Mouse (Mus musculus) lung, embryonic 15.5 days (tissue): Measurements from ENCODE around the gene Mmel1. TPM values are rescaled to one million over a fixed set of nuclear protein-coding genes. Genes with fewer than 3 reads are reported as not detected.
A peak's percentile ranks its signal among the peaks of the same experiment; 100 is the strongest.

ENCODE experiments used
- ATAC-seq: fragments of 200-750 bp; cut with Nextera tagmentation; 2 replicates; pipeline ENCODE4 v1.8.0; 2017; ENCODE audit warnings: moderate number of reproducible peaks, borderline replicate concordance; ENCODE audit not compliant: low FRiP score, low TSS enrichment; ENCODE audit errors: extremely low read depth
- H3K27ac ChIP-seq: fragments of 300-500 bp; sonication (generic); 2 replicates; pipeline ENCODE4 v1.5.1; 2015; ENCODE audit warnings: moderate library complexity, mild to moderate bottlenecking, inconsistent platforms
- H3K27me3 ChIP-seq: fragments of 300-500 bp; sonication (generic); 2 replicates; pipeline ENCODE4 v1.6.1; 2015; ENCODE audit warnings: inconsistent platforms
- H3K36me3 ChIP-seq: fragments of 300-500 bp; sonication (generic); 2 replicates; pipeline ENCODE4 v1.6.1; 2015; ENCODE audit warnings: inconsistent platforms
- H3K4me1 ChIP-seq: fragments of 300-500 bp; sonication (generic); 2 replicates; pipeline ENCODE4 v1.6.1; 2015; ENCODE audit warnings: inconsistent platforms
- H3K4me2 ChIP-seq: fragments of 300-500 bp; sonication (generic); 2 replicates; pipeline ENCODE4 v1.6.1; 2015; ENCODE audit warnings: inconsistent platforms, mild to moderate bottlenecking, moderate library complexity
- H3K4me3 ChIP-seq: fragments of 300-500 bp; sonication (generic); 2 replicates; pipeline ENCODE4 v1.5.1; 2015; ENCODE audit warnings: mild to moderate bottlenecking, inconsistent platforms
- H3K9ac ChIP-seq: fragments of 300-500 bp; sonication (generic); 2 replicates; pipeline ENCODE4 v1.6.1; 2015; ENCODE audit warnings: inconsistent platforms
- H3K9me3 ChIP-seq: fragments of 300-500 bp; sonication (generic); 2 replicates; pipeline ENCODE4 v1.6.1; 2016; ENCODE audit warnings: inconsistent platforms
- WGBS: fragments of 180-500 bp; shearing (Covaris S2); methylation state at CpG from one replicate; pipeline ENCODE4 v1.1.7; 2015; 5-methylcytosine and 5-hydroxymethylcytosine counted together
- polyA plus RNA-seq: library from polyadenylated mRNA; unstranded; fragments of >200 nt; fragmentation: Nextera tagmentation; extraction: Ambion mirVana; gene quantifications from 2 replicates; pipeline ENCODE4 v1.2.1, GENCODE M21; 2015

Gene Mmel1
- polyA plus RNA-seq, 1 experiment from 2014 or later: 0.26 TPM

GRCm38 (mm10) chr4:154887593-154888250 lies 18.3 kb downstream of the Mmel1 start:
- 69% methylated on average over 15 of the region's 15 CpGs for WGBS
- no peak overlapping the region for H3K4me3 ChIP-seq
- 0 out of 2 replicates have a peak, but pooled peaks have one; percentile 4 for ATAC-seq
- H3K27me3 ChIP-seq: no peaks in the 10 kb centered on the region
- H3K4me2 ChIP-seq: no peak overlapping the region
- H3K9ac ChIP-seq: no peak overlapping the region
- H3K27ac ChIP-seq: no peak overlapping the region
- H3K4me1 ChIP-seq: no peaks in the 10 kb centered on the region
- no peaks in the 10 kb centered on the region for H3K36me3 ChIP-seq
- no peaks in the 10 kb centered on the region for H3K9me3 ChIP-seq

- Histone ChIP-seq H3K36me3 (no peaks in the 10 kb centered on the region), H3K9me3 (no peaks in the 10 kb centered on the region), H3K4me1 (no peaks in the 10 kb centered on the region), H3K4me3 (no peak overlapping the region), H3K4me2 (no peak overlapping the region), H3K27me3 (no peaks in the 10 kb centered on the region), H3K27ac (no peak overlapping the region), H3K9ac (no peak overlapping the region)
- no peak for ATAC-seq
- WGBS: 67% methylated on average over 14 of the region's 14 CpGs
Measured at GRCm38 (mm10) chr4:154890887-154891286, 21.5 kb downstream of the Mmel1 start.

- no peak overlapping the region for H3K4me2 ChIP-seq
- H3K27me3 ChIP-seq: no peaks in the 10 kb centered on the region
- H3K36me3 ChIP-seq: no peaks in the 10 kb centered on the region
- no peaks in the 10 kb centered on the region for H3K9me3 ChIP-seq
- no peak for ATAC-seq
- 75% methylated on average over 5 of the region's 5 CpGs for WGBS
- H3K27ac ChIP-seq: no peak overlapping the region
- peaks cover 19% of the 10 kb centered on the region for H3K4me1 ChIP-seq
- H3K4me3 ChIP-seq: no peak overlapping the region
- H3K9ac ChIP-seq: no peak overlapping the region
Measured at GRCm38 (mm10) chr4:154895549-154895948, 26.2 kb downstream of the Mmel1 start.

- no peaks in the 10 kb centered on the region for H3K36me3 ChIP-seq
- no peak overlapping the region for H3K27ac ChIP-seq
- H3K27me3 ChIP-seq: no peaks in the 10 kb centered on the region
- peak overlapping the region; percentile 97 for H3K4me2 ChIP-seq
- H3K9ac ChIP-seq: peak overlapping the region; percentile 71
- 61% methylated on average over 6 of the region's 6 CpGs for WGBS
- H3K4me3 ChIP-seq: peak overlapping the region; percentile 57
- peaks cover 19% of the 10 kb centered on the region for H3K4me1 ChIP-seq
- H3K9me3 ChIP-seq: no peaks in the 10 kb centered on the region
- no peak for ATAC-seq
Measured at GRCm38 (mm10) chr4:154897676-154898465, 28.5 kb downstream of the Mmel1 start.

- Histone ChIP-seq H3K4me1 (peaks cover 19% of the 10 kb centered on the region), H3K27me3 (no peaks in the 10 kb centered on the region), H3K27ac (peak within 1 kb of the TSS; percentile 31; the same call in 1 of the 2 replicates), H3K9ac (peak within 1 kb of the TSS; percentile 71), H3K4me3 (peak within 1 kb of the TSS; percentile 57), H3K9me3 (no peaks in the 10 kb centered on the region), H3K4me2 (peak within 1 kb of the TSS; percentile 97), H3K36me3 (no peaks in the 10 kb centered on the region)
- ATAC-seq: peak; percentile 98
- 2% methylated on average over 43 of the region's 43 CpGs for WGBS
Measured at GRCm38 (mm10) chr4:154898506-154899446, 29.4 kb downstream of the Mmel1 start, which contains the start of gene Fam213b. TSS of gene Fam213b (minus strand) at chr4:154899135.

GRCm38 (mm10) chr4:154902371-154902770 lies 33.0 kb downstream of the Mmel1 start:
- Histone ChIP-seq H3K4me3 (no peak overlapping the region), H3K4me2 (no peak overlapping the region), H3K27me3 (no peaks in the 10 kb centered on the region), H3K9me3 (no peaks in the 10 kb centered on the region), H3K36me3 (no peaks in the 10 kb centered on the region), H3K4me1 (peaks cover 21% of the 10 kb centered on the region), H3K9ac (no peak overlapping the region), H3K27ac (no peak overlapping the region)
- ATAC-seq: no peak
- WGBS: 80% methylated on average over 2 of the region's 2 CpGs

GRCm38 (mm10) chr4:154904185-154905071 lies 35.0 kb downstream of the Mmel1 start:
- peak overlapping the region; percentile 61 for H3K27ac ChIP-seq
- ATAC-seq: peak; percentile 92; the same call in 1 of the 2 replicates
- peak overlapping the region; percentile 83 for H3K4me2 ChIP-seq
- H3K36me3 ChIP-seq: no peaks in the 10 kb centered on the region
- whole genome bisulfite sequencing: 3% methylated on average over 16 of the region's 16 CpGs
- no peaks in the 10 kb centered on the region for H3K9me3 ChIP-seq
- peak overlapping the region; percentile 53 for H3K9ac ChIP-seq
- H3K27me3 ChIP-seq: no peaks in the 10 kb centered on the region
- H3K4me3 ChIP-seq: peak overlapping the region; percentile 49
- peaks cover 11% of the 10 kb centered on the region for H3K4me1 ChIP-seq

GRCm38 (mm10) chr4:154907833-154908232 lies 38.4 kb downstream of the Mmel1 start:
- Histone ChIP-seq H3K36me3 (no peaks in the 10 kb centered on the region), H3K4me2 (peak overlapping the region; percentile 47), H3K9ac (peak overlapping the region; percentile 13; the same call in 1 of the 2 replicates), H3K27ac (0 out of 2 replicates have a peak overlapping the region, but pooled peaks have one; percentile 2), H3K4me1 (peaks cover 21% of the 10 kb centered on the region), H3K4me3 (no peak overlapping the region), H3K27me3 (no peaks in the 10 kb centered on the region), H3K9me3 (no peaks in the 10 kb centered on the region)
- peak; percentile 55; the same call in 1 of the 2 replicates for ATAC-seq
- 28% methylated on average over 17 of the region's 17 CpGs for WGBS

GRCm38 (mm10) chr4:154908490-154908889 lies 39.1 kb downstream of the Mmel1 start:
- 80% methylated on average over 5 of the region's 5 CpGs for WGBS
- H3K9ac ChIP-seq: no peak overlapping the region
- no peaks in the 10 kb centered on the region for H3K9me3 ChIP-seq
- no peaks in the 10 kb centered on the region for H3K36me3 ChIP-seq
- H3K4me1 ChIP-seq: peaks cover 21% of the 10 kb centered on the region
- no peak for ATAC-seq
- H3K4me3 ChIP-seq: no peak overlapping the region
- H3K27me3 ChIP-seq: no peaks in the 10 kb centered on the region
- H3K4me2 ChIP-seq: no peak overlapping the region
- H3K27ac ChIP-seq: no peak overlapping the region

- H3K27me3 ChIP-seq: no peaks in the 10 kb centered on the region
- no peaks in the 10 kb centered on the region for H3K9me3 ChIP-seq
- H3K36me3 ChIP-seq: no peaks in the 10 kb centered on the region
- H3K4me1 ChIP-seq: peaks cover 16% of the 10 kb centered on the region
- WGBS: 24% methylated on average over 15 of the region's 15 CpGs
- H3K27ac ChIP-seq: no peak overlapping the region
- no peak overlapping the region for H3K4me3 ChIP-seq
- H3K9ac ChIP-seq: 0 out of 2 replicates have a peak overlapping the region, but pooled peaks have one; percentile 6
- no peak overlapping the region for H3K4me2 ChIP-seq
- peak; percentile 41; the same call in 1 of the 2 replicates for ATAC-seq
Measured at GRCm38 (mm10) chr4:154910606-154911522, 41.5 kb downstream of the Mmel1 start.
